Mouse (Mus musculus): ENCODE results near the gene Prepl.

The Prepl gene

DNA sequence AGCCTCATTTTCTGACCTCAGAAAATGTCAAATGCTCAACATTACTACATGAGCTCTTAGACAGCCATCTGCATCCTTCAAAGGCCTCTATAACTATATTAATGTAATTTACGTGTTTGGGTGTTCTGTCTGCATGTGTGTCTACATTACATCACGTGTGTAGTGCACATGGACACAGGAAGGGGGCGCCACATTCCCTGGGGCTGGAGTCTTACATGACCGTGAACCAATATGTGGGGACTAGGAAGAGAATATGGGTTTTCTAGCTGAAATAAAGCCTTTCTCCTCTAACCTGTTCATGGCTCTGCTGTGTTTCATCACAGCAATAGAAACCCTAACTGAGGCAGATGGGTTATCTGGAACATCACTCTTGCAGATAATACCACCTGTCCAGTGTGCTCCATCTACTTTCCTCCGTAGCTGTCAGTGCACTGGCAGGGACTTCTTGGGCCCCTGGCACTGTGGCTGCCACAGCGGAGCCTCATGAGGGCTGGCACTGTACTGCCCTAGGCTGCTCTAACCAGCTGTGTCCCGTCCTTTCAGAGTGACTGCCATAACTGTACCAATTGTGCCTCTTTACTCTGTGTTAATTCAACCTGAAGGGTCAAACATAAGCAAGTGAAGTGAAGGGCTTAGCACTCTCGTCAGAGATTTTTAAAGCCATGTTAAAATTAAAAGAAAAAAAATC lies 18.8 kb downstream of the Prepl start:
- no peak for DNase-seq (ENCODE audit: inconsistent ontology term)

DNA sequence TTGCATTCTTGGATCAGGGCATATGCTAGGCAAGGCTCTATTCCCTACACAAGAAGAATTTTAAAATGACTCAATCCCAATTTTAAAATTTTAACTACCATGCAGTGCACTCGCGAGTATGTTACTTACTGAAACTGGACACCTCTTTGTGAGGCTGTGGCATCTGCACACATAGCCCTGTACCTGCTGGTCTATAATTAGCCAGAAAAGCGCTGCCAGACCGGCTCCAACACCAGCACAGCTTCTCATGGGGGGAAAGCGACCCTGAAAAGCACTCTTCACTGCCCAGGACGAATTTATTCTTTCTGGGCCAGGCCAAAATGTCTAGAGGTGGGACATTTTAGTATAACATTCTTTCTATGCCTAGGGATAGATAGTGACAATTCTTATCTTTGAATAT lies 19.4 kb downstream of the Prepl start:
- no peak for DNase-seq (ENCODE audit: inconsistent ontology term)

DNA sequence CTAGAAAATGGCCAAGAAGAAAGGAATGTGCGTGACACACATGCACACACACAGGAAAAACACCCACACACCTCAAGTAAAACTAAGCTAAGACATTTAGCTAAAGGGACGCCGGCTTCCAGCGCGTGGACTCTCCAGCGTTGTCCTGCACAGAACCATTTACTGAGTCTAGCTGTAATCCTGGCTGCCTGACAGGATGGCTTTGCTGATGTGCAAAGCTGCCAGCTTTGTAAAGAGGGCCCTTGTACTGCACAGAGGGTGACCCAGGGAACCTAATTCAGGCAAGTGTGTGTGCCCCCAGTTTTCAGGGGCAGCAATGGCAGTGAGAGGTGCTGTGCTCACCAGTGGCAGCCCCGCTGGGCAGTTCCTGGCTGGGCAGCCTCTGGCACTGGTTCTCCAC lies 22.7 kb downstream of the Prepl start:
- no peak for DNase-seq (ENCODE audit: inconsistent ontology term)

DNA sequence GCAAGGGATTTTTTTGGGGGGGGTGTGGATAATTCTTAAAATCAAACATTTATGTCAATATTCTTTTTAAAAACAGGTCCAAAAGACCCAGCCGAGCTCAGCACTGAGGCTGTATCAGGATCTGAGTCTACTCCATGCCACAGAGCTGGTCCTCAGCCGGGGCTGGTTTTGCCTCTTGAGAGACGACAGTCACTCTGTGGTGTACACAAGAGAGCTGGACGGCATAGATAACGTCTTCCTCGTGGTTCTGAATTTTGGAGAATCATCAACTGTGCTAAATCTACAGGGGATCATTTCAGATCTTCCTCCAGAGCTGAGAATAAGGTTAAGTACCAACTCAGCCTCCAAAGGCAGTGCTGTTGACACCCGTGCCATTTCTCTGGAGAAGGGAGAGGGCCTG lies 26.5 kb downstream of the Prepl start:
- DNase-seq (ENCODE audit: inconsistent ontology term): no peak

DNA sequence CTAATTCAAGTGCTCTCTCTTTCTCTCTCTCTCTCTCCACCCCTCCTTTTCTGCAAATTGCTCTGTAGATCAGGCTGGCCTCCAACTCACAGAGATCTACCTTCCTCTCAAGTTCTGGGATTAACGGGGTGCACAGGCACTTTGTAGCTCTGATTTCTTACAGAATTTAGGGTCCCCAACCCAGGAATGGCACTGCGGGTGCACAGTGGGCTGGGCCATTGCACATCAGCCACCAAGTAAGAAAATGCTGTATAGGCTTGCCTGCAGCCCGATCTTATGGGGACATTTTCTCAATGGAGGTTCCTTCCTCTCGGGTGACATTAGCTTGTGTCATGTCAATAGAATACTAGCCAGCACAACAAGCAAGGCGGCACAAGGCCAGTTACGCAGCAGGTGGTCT lies 30.9 kb downstream of the Prepl start:
- DNase-seq (ENCODE audit: inconsistent ontology term): no peak

DNA sequence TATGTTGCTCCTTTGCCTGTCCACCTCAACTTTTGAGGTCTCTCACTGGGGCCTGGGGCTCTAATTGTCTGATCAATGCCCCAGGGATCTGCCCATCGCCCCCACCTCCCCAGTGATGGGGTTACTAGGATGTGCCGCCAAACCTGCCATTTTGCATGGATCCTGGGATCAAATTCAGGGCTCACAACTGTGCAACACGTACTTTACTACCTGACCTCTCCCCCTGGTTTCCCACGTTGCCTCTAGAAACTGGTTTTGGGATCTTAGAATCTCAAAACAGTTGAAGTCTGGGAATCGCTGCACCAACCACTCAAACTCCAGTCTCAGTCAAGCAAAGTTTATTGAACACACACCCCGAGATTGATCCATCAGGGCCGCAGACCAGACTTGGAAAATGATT lies 31.8 kb downstream of the Prepl start:
- DNase-seq (ENCODE audit: inconsistent ontology term): no peak

DNA sequence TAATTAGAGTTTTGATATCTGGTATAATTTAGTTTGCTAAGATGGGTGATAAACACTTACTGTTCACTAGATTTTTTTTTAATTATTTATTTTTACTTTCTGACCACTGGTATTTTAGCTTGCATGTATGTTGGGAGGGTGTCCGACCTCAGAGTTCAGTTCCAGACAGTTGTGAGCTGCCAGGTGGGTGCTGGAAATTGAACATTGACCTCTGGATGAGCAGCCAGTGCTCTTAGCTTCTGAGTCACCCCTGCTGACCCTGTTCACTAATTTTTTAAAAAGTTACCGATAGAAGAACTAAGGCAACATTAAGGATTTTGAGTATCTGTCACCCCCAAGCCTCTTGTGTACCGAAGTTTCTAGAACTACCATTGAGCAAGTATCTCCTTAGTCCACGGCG lies 41.7 kb downstream of the Prepl start:
- DNase-seq (ENCODE audit: inconsistent ontology term): no peak

DNA sequence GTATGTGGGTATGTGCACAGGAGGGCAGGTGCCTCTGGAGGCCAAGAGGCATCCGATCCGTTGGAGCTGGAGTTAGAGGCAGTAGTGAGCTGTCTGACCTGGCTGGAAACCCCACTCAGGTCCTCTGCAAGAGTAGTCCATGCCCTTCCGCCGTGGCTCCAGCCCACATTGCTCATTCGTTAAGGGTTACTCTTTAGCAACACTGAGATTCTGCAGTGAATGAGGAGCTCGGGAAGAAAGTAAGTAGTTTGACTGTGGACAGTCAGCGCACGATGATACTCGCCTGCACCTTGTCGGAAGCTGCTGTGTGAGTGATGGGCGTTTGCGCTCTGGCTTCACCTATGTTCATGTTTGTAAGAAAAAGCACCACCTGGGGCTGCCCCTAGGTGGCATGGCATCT lies 44.9 kb downstream of the Prepl start:
- DNase-seq (ENCODE audit: inconsistent ontology term): no peak

DNA sequence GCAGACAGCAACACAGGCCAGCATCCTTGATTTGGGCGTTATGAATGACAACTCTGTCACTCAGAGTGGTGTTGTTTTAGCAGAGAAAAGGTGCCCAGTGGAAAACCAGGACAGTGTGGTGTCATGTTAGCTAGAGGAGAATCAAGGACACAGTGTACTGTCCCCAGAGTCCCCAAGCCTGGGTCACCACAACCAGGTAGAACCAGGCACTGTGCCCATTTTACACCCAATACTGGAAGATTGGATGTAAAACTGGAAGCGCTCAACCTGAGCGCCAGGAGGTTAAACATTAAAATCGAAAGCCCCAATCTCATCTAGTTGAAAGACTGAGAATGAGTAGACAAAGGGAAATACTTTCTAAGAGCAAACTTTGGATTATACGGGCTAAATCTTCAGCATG lies 45.6 kb downstream of the Prepl start:
- no peak for DNase-seq (ENCODE audit: inconsistent ontology term)

DNA sequence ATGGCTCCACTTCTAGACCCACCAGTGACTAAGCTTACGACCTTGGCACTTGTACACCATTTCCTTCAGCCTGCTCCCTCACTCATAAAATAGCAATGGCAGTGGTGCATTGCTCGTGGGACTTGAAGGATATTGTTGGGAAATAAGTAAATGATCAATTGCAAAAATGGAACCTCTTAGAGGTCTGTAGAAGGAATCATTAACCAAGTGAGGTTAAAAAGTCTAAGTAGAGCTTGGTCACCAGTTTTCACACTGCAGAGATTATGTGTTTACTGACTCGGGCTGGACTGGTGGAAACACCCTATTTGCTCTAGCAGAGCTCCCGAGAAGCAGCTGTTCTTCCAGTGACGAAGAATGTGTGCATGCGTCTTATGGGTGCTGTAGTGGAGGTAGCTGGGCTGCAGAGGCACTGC lies 46.6 kb downstream of the Prepl start:
- DNase-seq (ENCODE audit: inconsistent ontology term): no peak

DNA sequence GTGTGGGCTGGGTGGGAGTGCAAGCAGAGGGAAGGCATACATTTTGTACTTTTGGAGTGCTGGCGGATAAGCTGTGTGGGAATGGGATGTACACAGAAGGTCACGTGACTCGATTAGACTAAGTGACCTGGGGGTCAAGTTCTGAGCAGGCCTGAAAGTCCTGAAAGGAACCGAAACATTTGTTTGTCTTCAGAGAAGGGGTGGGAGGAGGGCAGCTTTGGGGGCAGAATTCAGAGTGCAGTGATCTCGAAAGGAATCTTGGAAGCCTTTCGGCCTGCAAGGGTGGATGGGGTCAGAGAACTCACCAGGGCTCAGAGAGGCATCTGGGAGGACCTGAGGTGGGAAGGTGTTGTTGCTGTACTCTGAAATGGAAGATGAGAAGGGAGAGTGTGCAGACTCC lies 47.6 kb downstream of the Prepl start:
- no peak for DNase-seq (ENCODE audit: inconsistent ontology term)

DNA sequence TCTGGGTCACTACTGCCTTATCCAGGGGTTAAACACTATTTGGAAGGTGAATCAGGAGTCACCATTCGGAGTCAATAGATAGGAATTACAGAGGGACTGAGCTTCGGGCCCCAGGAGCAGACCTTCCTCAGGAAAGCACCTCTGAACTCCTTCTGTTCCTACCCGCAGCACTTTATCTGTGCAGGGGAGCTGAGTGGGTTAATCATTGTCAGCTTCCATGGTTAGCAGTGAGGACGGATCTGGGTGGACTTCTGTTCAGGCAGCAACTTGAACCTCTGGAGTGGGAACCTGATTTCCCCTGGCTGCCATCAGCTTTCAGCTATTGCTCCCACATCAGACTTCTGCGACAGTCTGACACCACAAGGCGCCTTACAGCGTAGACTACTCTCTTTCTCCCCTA lies 49.1 kb downstream of the Prepl start:
- DNase-seq (ENCODE audit: inconsistent ontology term): no peak

DNA sequence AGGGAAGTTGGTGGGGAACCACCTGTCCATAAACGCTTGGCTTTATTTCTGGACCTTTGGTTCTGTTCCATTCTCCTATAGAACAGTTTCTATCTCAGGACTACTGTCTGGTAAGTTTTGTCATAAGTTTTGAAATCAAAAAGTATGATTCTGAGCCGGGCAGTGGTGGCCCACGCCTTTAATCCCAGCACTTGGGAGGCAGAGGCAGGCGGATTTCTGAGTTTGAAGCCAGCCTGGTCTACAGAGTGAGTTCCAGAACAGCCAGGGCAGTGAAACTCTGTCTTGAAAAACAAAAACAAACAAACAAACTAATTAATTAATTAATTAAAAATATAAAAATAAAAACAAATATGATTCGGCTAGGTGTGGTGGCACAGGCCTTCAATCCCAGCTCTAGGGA lies 51.3 kb downstream of the Prepl start:
- DNase-seq (ENCODE audit: inconsistent ontology term): no peak

DNA sequence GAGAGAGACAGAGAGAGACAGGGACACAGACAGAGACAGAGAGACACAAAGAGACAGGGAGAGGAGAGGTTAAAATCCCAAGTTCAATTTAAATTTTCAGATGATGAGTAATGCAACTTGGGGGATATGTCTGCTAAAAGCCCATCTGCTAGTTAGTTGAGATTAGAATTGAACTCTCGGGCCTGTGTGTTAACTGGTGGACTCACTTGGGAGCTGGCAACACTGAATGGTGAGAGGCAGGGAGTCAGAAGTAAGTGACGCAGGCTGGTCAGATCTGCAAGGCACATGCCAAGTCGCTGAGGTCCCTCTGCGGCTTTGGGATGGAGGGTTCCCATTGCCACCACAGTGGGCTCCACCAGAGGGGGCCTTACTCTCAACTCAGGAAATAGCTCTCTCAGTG lies 51.7 kb downstream of the Prepl start:
- no peak for DNase-seq (ENCODE audit: inconsistent ontology term)

DNA sequence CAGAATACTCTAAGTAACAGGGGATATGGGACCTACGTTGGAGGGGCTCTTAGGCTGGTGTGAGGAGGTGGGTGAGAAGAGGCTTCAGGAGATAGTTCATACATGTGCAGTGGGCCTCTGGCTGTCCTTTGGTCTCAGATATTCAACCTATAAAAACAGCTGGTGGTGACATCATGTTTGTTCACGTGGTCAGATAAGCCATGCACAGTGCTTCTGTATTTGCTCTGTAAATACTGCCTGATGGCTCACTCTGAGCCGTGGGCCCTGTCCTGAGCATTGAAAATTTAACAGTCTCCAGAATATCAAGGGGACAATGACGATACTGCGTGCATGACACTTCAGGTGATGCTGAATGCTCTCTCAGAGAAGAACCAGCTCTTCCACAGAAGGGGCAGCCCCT lies 52.2 kb downstream of the Prepl start:
- no peak for DNase-seq (ENCODE audit: inconsistent ontology term)

DNA sequence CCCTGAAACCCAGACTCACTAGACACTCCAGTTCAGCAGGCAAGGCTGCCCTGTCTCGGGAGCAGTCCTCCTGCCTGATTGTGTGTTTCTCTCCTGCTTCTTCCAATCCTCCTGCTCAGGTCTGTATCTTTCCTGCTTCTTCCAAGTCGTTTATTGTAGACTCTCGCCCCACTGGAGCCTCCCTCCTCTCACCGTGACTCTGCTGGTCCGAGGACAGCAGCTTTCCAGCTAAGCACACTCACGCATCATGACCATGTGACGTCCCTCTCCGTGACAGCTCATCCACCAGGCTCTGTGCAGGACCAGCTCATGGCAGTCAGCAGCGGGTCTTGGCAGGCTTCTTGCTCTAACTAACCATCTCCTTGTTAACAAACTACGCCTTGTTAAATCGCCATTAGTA lies 56.0 kb downstream of the Prepl start:
- DNase-seq (ENCODE audit: inconsistent ontology term): peak; percentile 68

DNA sequence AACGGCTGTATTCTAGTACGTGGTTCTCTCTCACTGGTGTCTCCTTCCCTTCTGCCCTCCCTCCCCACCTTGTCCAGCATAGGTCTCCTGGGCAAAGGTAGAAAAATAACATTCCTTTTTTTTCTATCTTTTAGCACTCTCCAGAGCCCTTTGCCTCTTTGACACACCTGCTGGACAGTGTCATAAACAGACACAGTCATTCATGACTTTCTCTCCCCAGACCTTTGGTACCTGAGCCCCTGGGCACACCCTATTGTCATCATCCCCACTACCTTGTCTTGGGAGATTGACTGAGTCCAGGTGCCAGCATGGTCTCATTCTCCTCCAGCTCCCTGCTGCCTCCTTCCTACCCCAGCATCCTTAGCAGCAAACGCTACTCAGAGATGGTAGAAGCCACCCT lies 57.0 kb downstream of the Prepl start:
- no peak for DNase-seq (ENCODE audit: inconsistent ontology term)

DNA sequence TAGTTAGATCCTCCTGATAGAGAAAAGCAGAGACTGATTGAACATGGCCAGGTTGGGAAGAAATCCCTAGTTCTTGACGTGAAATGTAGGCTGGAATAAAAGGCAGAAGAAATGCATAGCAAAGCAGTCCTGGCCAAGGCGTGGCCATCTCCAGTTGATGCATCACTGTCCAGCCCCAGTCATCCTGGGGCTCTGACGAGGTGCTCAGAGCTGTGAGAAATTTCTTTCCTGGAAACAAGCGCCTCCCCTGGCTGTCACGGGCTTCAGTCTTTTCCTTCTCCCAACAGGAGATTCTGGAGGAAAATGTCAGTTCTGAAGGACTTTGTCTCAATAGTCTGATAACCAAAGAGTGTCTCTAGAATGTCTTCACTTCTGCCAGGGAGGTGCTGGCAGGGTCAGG lies 59.4 kb downstream of the Prepl start:
- DNase-seq (ENCODE audit: inconsistent ontology term): no peak

DNA sequence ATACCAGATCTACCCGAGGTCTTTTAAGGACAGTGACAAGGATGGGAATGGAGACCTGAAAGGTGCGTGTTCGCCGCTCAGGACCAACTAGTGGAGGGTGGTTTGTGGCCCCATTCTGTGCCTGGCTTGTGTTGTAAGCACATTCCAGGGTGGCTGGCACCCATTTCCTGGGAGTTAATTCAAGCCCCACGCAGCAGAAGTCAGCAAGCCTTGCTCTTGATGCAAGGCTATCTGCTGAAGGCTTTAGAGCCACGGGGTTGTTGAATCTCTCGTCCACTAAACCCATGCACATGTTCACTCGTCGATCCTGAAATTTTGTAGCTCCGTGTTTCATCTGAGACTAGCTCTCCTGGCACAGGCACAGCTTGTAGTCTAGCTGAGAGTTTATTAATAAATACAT lies 61.2 kb downstream of the Prepl start:
- no peak for DNase-seq (ENCODE audit: inconsistent ontology term)

DNA sequence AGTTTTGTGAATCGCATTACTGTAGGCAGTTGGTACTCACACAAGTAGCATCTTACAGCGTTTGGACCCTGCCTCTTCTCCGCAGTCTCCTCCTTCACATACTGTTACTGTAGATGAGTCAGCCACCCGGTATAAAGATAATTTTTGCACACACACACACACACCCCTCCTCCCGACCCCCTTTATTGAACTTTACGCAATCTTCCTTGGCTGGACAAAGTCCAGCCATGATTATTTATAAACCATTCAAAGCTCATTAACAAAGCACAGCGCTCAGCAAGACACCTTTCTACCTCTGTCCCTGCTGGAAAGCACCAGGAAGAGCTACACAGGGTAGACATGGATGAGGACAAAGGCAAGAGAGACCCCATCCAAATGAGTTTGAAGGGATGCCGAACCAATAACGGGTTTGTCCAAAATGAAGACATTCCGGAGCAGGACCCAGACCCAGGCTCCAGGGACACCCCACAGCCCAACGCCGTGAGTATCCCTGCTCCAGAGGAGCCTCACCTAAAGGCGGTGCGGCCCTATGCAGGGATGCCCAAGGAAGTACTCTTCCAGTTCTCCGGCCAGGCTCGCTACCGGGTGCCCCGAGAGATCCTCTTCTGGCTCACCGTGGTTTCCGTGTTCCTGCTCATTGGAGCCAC lies 61.8 kb downstream of the Prepl start, which contains the start of gene Slc3a1:
Slc3a1 (plus strand) TSS at position 284 of the 647 bp plus-strand sequence.
- DNase-seq (ENCODE audit: inconsistent ontology term): no peak

DNA sequence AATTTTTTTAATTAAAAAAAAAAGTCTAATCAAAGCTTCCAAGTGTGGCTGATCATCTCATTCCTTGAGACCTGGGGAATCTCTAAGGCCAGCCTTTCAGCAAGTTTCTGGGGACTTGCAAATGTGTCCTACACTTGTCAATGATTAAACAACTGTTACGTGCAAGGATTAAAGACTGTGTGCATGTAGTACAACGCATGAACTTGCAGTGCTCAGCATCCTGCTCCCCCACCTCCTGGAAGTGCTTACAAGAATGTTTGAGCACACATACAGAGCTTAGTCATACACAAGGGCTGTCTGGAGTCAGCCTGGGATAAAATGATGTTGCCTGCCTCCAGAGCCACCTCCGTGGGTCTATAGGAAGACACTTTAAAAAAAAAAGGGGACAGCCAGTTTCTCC lies 62.8 kb downstream of the Prepl start:
- no peak for DNase-seq (ENCODE audit: inconsistent ontology term)

DNA sequence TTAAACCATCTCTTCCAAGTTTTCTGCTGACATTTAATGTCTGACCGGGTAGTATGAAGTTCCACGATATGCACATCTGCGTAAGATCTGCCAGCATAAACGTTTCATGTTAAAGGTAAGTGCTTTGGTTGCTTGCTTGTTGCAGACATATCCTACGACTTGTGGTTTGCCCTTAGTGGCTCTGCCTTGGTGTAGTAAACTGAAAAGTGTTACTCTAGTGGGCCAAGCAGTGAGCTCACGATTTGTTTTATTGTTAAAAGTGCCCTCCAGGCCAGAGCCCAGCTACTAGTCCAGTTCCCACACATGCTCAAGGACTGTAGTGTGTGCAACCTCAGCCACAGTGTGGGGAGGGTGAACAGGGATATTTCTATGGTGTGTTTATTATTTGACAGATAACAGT lies 63.6 kb downstream of the Prepl start:
- DNase-seq (ENCODE audit: inconsistent ontology term): no peak

DNA sequence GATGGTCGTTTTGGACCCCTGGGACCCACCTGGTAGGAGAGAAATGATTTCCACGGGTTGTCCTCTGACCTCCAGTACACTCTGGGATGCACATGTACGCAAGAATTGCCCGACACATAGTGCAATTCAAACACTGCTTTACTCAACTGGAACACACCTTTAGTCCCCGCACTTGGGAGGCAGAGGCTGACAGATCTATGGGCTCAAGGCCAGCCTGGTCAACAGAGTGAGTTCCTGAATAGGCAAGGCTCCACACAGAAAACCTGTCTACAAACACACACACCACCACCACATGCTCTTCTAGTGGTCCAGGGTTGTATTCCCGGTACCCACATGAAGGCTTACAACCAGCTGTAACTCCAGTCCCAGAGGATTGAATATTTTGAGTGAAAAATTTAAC lies 64.9 kb downstream of the Prepl start:
- DNase-seq (ENCODE audit: inconsistent ontology term): no peak

DNA sequence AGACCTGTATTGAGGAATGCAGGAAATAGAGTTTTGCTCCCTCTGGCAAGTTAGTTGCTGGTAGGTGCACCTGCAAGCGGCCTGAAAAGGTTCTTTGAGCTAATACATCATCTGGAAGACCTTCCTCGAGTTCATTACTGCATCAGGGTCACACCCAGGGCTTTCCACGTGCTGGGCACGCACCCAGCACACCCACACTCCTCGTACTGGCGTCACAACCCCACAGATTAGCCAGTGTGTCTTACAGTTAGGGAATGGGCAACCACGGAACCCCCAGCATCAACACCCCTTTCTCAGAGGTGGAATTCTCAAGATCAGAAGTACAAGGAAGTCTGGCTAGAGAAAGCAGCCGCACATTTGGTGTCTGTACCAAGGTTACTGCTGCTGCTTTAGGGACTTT lies 65.8 kb downstream of the Prepl start:
- DNase-seq (ENCODE audit: inconsistent ontology term): no peak

Measured in Muller cell, postnatal 12 days (primary cell).